Mouse (Mus musculus): ENCODE results near the gene Psd.
A peak's percentile ranks its signal among the peaks of the same experiment; 100 is the strongest.

Psd gene

GRCm38 (mm10) chr19:46338942-46339286 is 12.0 kb upstream of the Psd start:
- no peak for DNase-seq (ENCODE audit: low spot score)

DNA sequence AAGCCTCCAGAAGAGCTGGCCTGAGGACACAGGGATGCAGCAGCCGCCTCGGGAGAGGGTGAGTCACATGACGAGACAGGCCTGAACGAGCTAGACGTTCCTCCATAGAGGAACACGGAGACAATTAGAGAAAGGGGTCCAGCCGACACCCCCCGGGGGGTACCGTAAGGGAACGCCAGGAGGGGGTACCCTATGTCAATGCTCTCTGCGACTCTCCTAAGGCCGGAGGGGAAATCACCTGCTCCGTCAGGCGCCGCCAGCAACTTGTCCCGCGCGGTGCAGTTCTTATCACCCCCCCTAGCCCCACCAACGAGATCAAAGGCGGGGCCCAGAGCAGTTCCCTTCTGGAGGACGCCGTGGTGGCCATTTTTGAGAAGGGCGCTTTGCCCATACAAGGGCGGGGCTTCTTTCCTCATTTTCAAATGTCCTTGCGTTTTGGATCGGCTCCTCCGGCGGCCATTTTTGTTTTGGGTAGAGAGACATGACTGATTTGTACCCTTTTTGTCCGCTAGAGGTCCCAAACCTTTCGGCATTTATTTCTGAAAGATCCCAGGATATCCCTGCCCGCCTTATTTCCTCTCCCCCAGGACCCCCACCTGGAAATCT is 11.5 kb upstream of the Psd start, which contains the start of gene Cuedc2:
TSS of gene Cuedc2 (minus strand) at position 372 of the 606 bp plus-strand sequence.
- DNase-seq (ENCODE audit: low spot score) = peak; percentile 98

GRCm38 (mm10) chr19:46337719-46338330 is 10.9 kb upstream of the Psd start:
- DNase-seq (ENCODE audit: low spot score) = no peak

- DNase-seq (ENCODE audit: low spot score) = no peak
These were observed 7.0 kb upstream of the Psd start for GRCm38 (mm10) chr19:46333906-46334305.

GRCm38 (mm10) chr19:46332721-46333339 is 5.9 kb upstream of the Psd start:
- DNase-seq (ENCODE audit: low spot score) = no peak

- no peak for DNase-seq (ENCODE audit: low spot score)
These were observed 5.0 kb upstream of the Psd start for GRCm38 (mm10) chr19:46331936-46332335.

DNA sequence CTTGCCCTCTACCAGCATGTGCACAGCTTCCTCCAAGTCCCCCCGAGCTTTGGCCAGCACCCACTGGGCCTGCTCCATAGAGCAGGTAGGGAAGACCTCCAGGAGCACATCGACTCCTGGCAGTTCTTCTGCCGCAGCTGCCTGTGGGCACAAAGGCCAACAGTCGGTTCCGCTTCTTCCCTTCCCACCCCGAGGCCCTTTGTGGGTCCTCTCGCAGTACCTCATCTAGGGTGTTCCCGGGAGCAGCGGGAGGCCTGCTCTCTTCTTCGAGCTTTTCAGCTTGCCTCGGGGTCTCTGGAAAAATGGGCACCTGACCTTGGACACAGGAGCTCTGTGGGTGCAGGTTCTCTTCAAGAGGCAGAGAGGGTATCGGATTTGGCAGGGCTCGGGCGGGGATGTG is 4.4 kb upstream of the Psd start:
- DNase-seq (ENCODE audit: low spot score) = no peak

DNA sequence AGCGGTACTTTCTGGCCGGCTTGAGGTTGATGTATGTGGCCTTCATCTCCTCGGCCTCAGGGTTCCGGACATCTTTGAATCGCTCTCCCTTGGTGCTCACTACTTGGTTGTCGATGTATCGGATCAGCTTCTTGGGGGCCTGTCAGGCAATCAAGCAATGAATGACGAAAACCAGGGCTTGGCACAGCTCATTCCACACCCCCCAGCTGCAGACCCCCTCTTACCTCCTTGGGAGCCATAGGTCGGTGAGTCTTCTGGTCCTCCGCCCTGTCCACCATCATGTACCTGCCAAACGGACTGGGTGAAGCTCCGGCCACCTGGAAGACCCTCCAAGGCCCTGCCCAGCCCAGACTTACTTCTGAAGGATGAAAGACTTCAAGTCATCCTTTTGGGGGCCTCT is 3.7 kb upstream of the Psd start:
- DNase-seq (ENCODE audit: low spot score) = no peak

- no peak for DNase-seq (ENCODE audit: low spot score)
These were observed 3.0 kb upstream of the Psd start for GRCm38 (mm10) chr19:46329951-46330350.

DNA sequence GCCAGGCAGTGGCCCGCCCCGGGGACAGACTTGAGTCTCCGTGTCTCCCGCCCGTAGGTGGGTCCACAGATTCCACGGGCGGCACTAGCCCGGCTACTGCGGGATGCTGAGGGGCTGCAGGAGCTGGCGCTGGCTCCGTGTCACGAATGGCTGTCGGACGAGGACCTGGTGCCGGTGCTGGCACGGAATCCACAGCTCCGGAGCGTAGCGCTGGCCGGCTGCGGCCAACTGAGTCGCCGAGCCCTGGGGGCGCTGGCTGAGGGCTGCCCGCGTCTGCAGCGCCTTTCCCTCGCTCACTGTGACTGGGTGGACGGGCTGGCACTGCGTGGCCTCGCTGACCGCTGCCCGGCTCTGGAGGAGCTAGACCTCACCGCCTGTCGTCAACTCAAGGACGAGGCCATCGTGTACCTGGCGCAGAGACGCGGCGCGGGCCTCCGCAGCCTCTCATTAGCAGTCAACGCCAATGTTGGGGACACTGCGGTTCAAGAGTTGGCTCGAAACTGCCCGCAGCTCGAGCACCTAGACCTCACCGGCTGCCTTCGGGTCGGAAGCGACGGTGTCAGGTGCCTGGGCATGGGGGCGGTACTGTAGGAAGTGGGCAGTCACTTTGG is 2.2 kb upstream of the Psd start:
- no peak for DNase-seq (ENCODE audit: low spot score)

- DNase-seq (ENCODE audit: low spot score) = peak; percentile 87
These were observed 1.4 kb upstream of the Psd start, which contains the start of gene Fbxl15 for GRCm38 (mm10) chr19:46328081-46329030. Gene Fbxl15 (plus strand): TSS chr19:46328184.

DNA sequence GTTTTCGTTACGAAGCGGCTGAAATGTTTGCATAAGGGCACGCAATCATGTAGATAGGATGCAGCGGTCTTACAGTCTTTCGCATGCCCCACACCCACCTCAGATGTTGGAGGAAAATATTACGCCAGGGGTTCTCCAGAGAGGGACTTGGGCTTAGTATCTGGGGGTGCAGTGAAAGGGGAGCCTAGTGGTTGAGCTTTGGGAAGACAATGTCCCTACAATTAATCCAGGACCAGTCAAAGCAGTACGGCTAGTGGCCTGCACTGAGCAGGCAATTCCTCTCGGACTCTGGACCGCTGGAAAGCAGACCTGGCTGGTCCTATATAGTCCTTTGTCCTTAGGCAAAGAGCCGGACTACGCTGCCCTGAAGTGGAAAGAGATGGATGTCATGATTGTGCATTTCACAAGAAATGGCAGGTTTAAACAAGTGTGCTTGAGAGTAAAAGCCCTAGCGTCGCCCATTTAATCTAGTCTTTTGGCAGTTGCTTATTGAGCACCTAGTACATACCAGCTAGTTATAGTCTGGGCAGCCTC is 642 bp upstream of the Psd start:
- DNase-seq (ENCODE audit: low spot score) = no peak

- no peak for DNase-seq (ENCODE audit: low spot score)
These were observed 769 bp downstream of the Psd start for GRCm38 (mm10) chr19:46326019-46326755.

- no peak for DNase-seq (ENCODE audit: low spot score)
These were observed 2.0 kb downstream of the Psd start for GRCm38 (mm10) chr19:46324918-46325317.

- DNase-seq (ENCODE audit: low spot score) = no peak
These were observed 2.6 kb downstream of the Psd start for GRCm38 (mm10) chr19:46324366-46324765.

- no peak for DNase-seq (ENCODE audit: low spot score)
These were observed 3.2 kb downstream of the Psd start for GRCm38 (mm10) chr19:46323716-46324115.

- no peak for DNase-seq (ENCODE audit: low spot score)
These were observed 3.9 kb downstream of the Psd start for GRCm38 (mm10) chr19:46322996-46323572.

DNA sequence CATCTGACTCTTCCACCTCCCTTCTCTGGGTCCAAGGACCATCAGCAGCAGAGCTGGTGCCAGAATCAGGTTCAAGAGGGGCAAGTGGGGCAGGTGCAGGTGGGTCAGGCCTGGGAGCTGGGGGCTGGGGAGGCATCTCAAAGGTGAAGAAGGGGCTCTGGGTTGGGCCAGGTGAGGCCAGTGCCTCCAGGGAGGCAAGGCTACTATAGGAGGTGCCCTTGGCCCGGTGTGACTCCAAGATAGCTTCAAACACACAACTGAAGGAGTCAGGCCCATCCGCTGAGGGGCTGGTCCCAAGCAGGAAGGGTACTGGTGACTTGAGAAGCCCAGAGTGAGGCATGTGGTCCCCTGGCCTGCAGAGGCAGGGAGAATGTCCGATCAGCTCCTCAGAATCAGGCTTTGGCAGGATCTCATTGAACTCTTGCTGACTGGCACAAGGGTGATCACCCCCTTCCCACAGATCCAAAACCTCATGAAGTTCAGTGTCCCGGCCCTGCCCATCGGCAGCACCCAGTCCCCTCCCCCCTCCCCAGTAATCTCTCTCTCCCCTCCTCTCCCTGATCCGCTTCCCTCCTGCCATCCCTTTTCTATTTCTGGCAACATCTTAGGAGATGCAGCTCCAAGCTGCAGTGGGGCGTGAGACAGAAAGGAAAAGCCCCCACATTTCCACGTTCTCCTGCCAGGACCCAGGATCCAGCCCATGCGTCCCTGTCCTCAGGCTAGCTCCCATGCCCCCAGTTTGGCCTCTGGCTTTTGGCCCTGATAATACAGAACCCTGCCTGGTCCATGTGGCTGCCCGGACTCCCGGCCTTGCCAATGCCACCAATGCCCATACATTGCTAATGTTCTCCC is 4.6 kb downstream of the Psd start:
- DNase-seq (ENCODE audit: low spot score) = no peak

- DNase-seq (ENCODE audit: low spot score) = no peak
These were observed 5.6 kb downstream of the Psd start for GRCm38 (mm10) chr19:46321101-46321943.

All from layer of hippocampus, adult 9-10 months (tissue).